Mouse (Mus musculus) olfactory bulb, adult 2 months (tissue): ENCODE data around the gene Col26a1.

ENCODE experiments used
- CTCF ChIP-seq: fragments of 200-500 bp; IDR thresholded peaks from 2 replicates; pipeline ENCODE4 v1.5.1; 2012; ENCODE audit warnings: low read depth, mild to moderate bottlenecking, low read length, moderate library complexity; ENCODE audit not compliant: insufficient read depth
- POLR2A ChIP-seq: fragments of 200-500 bp; IDR thresholded peaks from 2 replicates; pipeline ENCODE4 v1.6.1; 2012; ENCODE audit warnings: mild to moderate bottlenecking, low read depth, low read length, moderate library complexity; ENCODE audit not compliant: insufficient read depth

GRCm38 (mm10) chr5:136904621-136905020, 21.6 kb upstream of the Col26a1 start:
- TF ChIP-seq POLR2A (no peak), CTCF (no peak)
